Mouse (Mus musculus) lung, adult 2 months (tissue): ENCODE data around the gene Slc1a3.

Experiments used
- CTCF ChIP-seq: fragments of 200-500 bp; IDR thresholded peaks from 2 replicates; pipeline ENCODE4 v1.5.1; 2011; ENCODE audit warnings: mild to moderate bottlenecking, low read length, control low read depth; ENCODE audit not compliant: insufficient read depth
- POLR2A ChIP-seq: fragments of 200-500 bp; IDR thresholded peaks from 2 replicates; pipeline ENCODE4 v1.6.1; 2011; ENCODE audit warnings: low read depth, mild to moderate bottlenecking, control low read depth, low read length, borderline replicate concordance; ENCODE audit errors: extremely low read depth

GRCm38 (mm10) chr15:8676211-8676691, 34.3 kb downstream of the Slc1a3 start:
- no peak for TF ChIP-seq CTCF
- no peak for TF ChIP-seq POLR2A
